7 mouse cellular contexts compared by ENCODE assay signal in the genomic region with DNA sequence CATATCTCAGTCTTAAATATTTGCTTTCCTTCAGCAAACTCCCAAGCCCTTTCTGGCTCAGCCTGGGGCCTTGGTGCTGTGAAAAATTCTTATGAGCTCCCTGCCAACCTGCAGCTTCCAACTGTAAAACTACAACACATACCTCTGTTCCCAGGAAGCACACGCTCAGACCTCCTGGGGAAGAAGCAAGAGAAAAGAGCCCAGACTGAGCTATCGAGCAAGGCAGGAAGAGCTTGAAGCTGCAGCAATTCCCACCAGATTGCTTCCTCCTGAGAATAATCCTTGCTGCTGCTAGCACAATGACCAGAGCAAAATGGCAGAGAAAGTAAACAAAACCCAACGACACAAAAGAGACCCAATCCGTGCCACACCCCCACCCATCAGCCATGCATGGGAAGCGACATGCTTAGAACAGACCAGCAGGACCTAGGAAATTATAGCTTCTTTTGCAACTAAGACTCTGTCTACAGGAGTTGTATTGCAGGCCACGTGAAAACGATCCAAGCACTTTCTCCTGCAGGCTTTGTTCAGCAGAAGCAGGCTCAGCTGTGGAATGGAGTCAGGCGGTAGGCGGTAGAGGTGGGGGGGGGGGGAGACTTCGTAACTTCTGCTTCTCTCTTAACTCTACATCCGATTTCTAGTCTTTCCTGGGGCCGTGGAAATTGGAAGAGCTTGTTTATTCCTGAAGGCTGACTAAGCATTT. TPM values are rescaled to one million over a fixed set of nuclear protein-coding genes. Genes with fewer than 3 reads are reported as not detected.
DNase-seq lines count a peak whose midpoint lies in the region; ATAC-seq lines count a peak whose summit lies in the region.

A gene (minus strand): TSS at position 164 of the 703 bp plus-strand sequence.

- DNase-seq in ZHBTc4 (ENCODE audit: low read depth, low spot score) = peak; percentile 51
- peak; percentile 42 for DNase-seq in embryo, embryonic 10.5 days (ENCODE audit: low spot score)
- DNase-seq in Muller cell, postnatal 12 days (ENCODE audit: inconsistent ontology term) = no peak
- no peak for DNase-seq in thymus, postnatal 25 days
- DNase-seq in frontal cortex, postnatal 10 days (ENCODE audit: low spot score in 2 of 2) = no peak

- no peak for ATAC-seq in inflammation-experienced regulatory T-cells, adult 6 months
- ATAC-seq in megakaryocyte, adult 5-6 weeks (ENCODE audit: poor library complexity, severe bottlenecking) = peak; percentile 90

RNA-seq across cellular contexts. Expression of the gene that starts here (rescaled TPM):
- polyA plus RNA-seq in inflammation-experienced regulatory T-cells, adult 6 months (2017; shearing (Covaris generic)) = 100 to 1,000 TPM in 2 of 3 experiments, 10 to 100 TPM in 1; 59.2 to 108 (median 100) TPM
- 22.9 and 28.0 TPM in 2 replicates for total RNA-seq in megakaryocyte, adult 5-6 weeks (2015)
- 29.2 and 36.1 TPM in 2 replicates for total RNA-seq in megakaryocyte, adult 5-6 weeks (2017)

Comparison
In these comparisons a context has a peak if more than half of its experiments do, and no peak if none do; other contexts are left out.
1. DNase-seq: peak in ZHBTc4 (single experiment) and embryo, embryonic 10.5 days (single experiment); none in Muller cell, postnatal 12 days (single experiment), thymus, postnatal 25 days (single experiment) and frontal cortex, postnatal 10 days (0 of 2).